Mouse (Mus musculus): ENCODE measurements around the gene Cdh23.

GRCm38 (mm10) chr10:60530633-60531032 is 165.7 kb downstream of the Cdh23 start:
- TF ChIP-seq ZC3H11A (IDR thresholded peaks at IDR 0.05; ENCODE audit: borderline replicate concordance, low read depth, low read length) (no peak), MAFK (IDR thresholded peaks at IDR 0.05; ENCODE audit: insufficient read depth, low read depth, low read length) (no peak), ZNF384 (IDR thresholded peaks at IDR 0.05; ENCODE audit: low read depth, low read length) (no peak), CHD2 (IDR thresholded peaks at IDR 0.05; ENCODE audit: low read depth, low read length) (no peak)
